Mouse (Mus musculus) heart, postnatal 25 days (tissue): ENCODE results near the gene Fam219b. TPM values are rescaled to one million over a fixed set of nuclear protein-coding genes. Genes with fewer than 3 reads are reported as not detected.

Experiments used
- DNase-seq: peaks from one replicate; pipeline ENCODE4 v3.0.0; 2022; ENCODE audit warnings: low spot score
- intact Hi-C: fragments of 180-260 bp; cut with DNase I; formaldehyde crosslinking; loops from one replicate; pipeline ENCODE4 v1.15.1; 2025
- total RNA-seq, 2 experiments: library from RNA; stranded (reverse); gene quantifications; 2 replicates each; pipeline ENCODE4 v1.2.3; 2021

Fam219b gene
- total RNA-seq = 1 to 10 TPM; 6.7 to 9.3 TPM

GRCm38 (mm10) chr9:57537044-57537727 lies at the start of gene Fam219b:
Fam219b (plus strand) TSS chr9:57537528.
- intact Hi-C loops = no loop called here
- peak; percentile 80 for DNase-seq

- intact Hi-C loops = loop anchor here (2.0 kb wide), 1 partner anchor 169 kb away; no protein-coding TSS in a partner anchor
- no peak for DNase-seq
Observed at GRCm38 (mm10) chr9:57487807-57488206, 49.5 kb upstream of the Fam219b start.

- intact Hi-C loops = no loop called here
- no peak for DNase-seq
Observed at GRCm38 (mm10) chr9:57493532-57493931, 43.8 kb upstream of the Fam219b start.

GRCm38 (mm10) chr9:57494970-57495369 lies 42.4 kb upstream of the Fam219b start:
- intact Hi-C loops = no loop called here
- DNase-seq = no peak

- DNase-seq = no peak
- intact Hi-C loops = no loop called here
Observed at GRCm38 (mm10) chr9:57497236-57497635, 40.1 kb upstream of the Fam219b start.

- no peak for DNase-seq
- intact Hi-C loops = no loop called here
Observed at GRCm38 (mm10) chr9:57498536-57498935, 38.8 kb upstream of the Fam219b start.

- no peak for DNase-seq
- intact Hi-C loops = no loop called here
Observed at GRCm38 (mm10) chr9:57501452-57501851, 35.9 kb upstream of the Fam219b start.

GRCm38 (mm10) chr9:57501861-57502260 lies 35.5 kb upstream of the Fam219b start:
- intact Hi-C loops = no loop called here
- no peak for DNase-seq

- no peak for DNase-seq
- intact Hi-C loops = no loop called here
Observed at GRCm38 (mm10) chr9:57502911-57503621, 34.3 kb upstream of the Fam219b start.

- intact Hi-C loops = no loop called here
- peak; percentile 40 for DNase-seq
Observed at GRCm38 (mm10) chr9:57503622-57504380, 33.5 kb upstream of the Fam219b start, which contains the start of gene Rpp25. Rpp25 (plus strand) TSS chr9:57504026.

GRCm38 (mm10) chr9:57504381-57504700 lies 33.0 kb upstream of the Fam219b start:
- intact Hi-C loops = no loop called here
- peak; percentile 19 for DNase-seq

GRCm38 (mm10) chr9:57504891-57505290 lies 32.4 kb upstream of the Fam219b start:
- intact Hi-C loops = no loop called here

GRCm38 (mm10) chr9:57505700-57506099 lies 31.6 kb upstream of the Fam219b start:
- peak; percentile 65 for DNase-seq
- intact Hi-C loops = no loop called here

More at GRCm38 (mm10) chr9:57504891-57505290, 32.4 kb upstream of the Fam219b start:
- DNase-seq = no peak

GRCm38 (mm10) chr9:57510577-57510976 lies 26.8 kb upstream of the Fam219b start:
- no peak for DNase-seq
- intact Hi-C loops = no loop called here

GRCm38 (mm10) chr9:57517113-57517512 lies 20.2 kb upstream of the Fam219b start:
- DNase-seq = no peak
- intact Hi-C loops = loop anchor here (1.0 to 5.0 kb wide), 2 partner anchors 32 to 310 kb away; no protein-coding TSS in a partner anchor

- no peak for DNase-seq
- intact Hi-C loops = loop anchor here (5.0 kb wide), 3 partner anchors 122 to 242 kb away; no protein-coding TSS in a partner anchor
Observed at GRCm38 (mm10) chr9:57520375-57521055, 16.8 kb upstream of the Fam219b start.

- intact Hi-C loops = loop anchor here (5.0 kb wide), 3 partner anchors 121 to 241 kb away; no protein-coding TSS in a partner anchor
- peak; percentile 90 for DNase-seq
Observed at GRCm38 (mm10) chr9:57521056-57521911, 16.0 kb upstream of the Fam219b start, which contains the start of gene Cox5a. Cox5a (plus strand) TSS chr9:57521274.

- intact Hi-C loops = loop anchor here (5.0 kb wide), 3 partner anchors 120 to 240 kb away; no protein-coding TSS in a partner anchor
- DNase-seq = no peak
Observed at GRCm38 (mm10) chr9:57522114-57522860, 15.0 kb upstream of the Fam219b start.
